Mouse (Mus musculus) gastrocnemius, postnatal 25 days (tissue): ENCODE data around the gene Tgm6. TPM values are rescaled to one million over a fixed set of nuclear protein-coding genes. Genes with fewer than 3 reads are reported as not detected.
A peak's percentile ranks its signal among the peaks of the same experiment; 100 is the strongest.

Experiments used
- DNase-seq: peaks from one replicate; pipeline ENCODE4 v3.0.0; 2022
- total RNA-seq, 2 experiments: library from RNA; stranded (reverse); gene quantifications; 1 replicate in 1 of 2; 2 replicates in 1 of 2; pipeline ENCODE4 v1.2.3; 2021

Tgm6 gene
- total RNA-seq, 2 experiments from 2014 or later, result not detected

- peak; percentile 84 for DNase-seq
These were observed 66.7 kb downstream of the Tgm6 start, which contains the start of gene Snrpb for GRCm38 (mm10) chr2:130178706-130179506. Gene Snrpb (minus strand): TSS chr2:130179403.

GRCm38 (mm10) chr2:130179507-130180019 is 67.3 kb downstream of the Tgm6 start:
- DNase-seq, result no peak

- no peak for DNase-seq
These were observed 76.2 kb downstream of the Tgm6 start for GRCm38 (mm10) chr2:130188391-130188790.

GRCm38 (mm10) chr2:130194894-130195293 is 82.7 kb downstream of the Tgm6 start, which contains the start of gene Tmc2:
Gene Tmc2 (plus strand): TSS chr2:130195194.
- no peak for DNase-seq

GRCm38 (mm10) chr2:130200961-130201360 is 88.7 kb downstream of the Tgm6 start:
- no peak for DNase-seq

Other genes starting within 250 kb of the Tgm6 start
- not detected for gene Tgm3, start 100.1 kb upstream of the Tgm6 start, total RNA-seq
- gene Snrpb, start 67.0 kb downstream of the Tgm6 start, total RNA-seq, result 100 to 1,000 TPM; 118 to 122 TPM
- not detected for gene Tmc2, start 82.8 kb downstream of the Tgm6 start, total RNA-seq
- 10 to 100 TPM; 31.3 to 33.0 TPM for gene Nop56, start 162.0 kb downstream of the Tgm6 start, total RNA-seq
- gene Idh3b, start 172.1 kb downstream of the Tgm6 start, total RNA-seq, result 100 to 1,000 TPM; 461 to 484 TPM
- gene Ebf4, start 182.8 kb downstream of the Tgm6 start, total RNA-seq, result under 1 TPM; 0.19 to 0.49 TPM